Mouse (Mus musculus): Measurements from ENCODE around the gene Cmc1. TPM values are rescaled to one million over a fixed set of nuclear protein-coding genes. Genes with fewer than 3 reads are reported as not detected.

Cmc1 gene
- polyA plus RNA-seq, 1 experiment from 2014 or later: 45.9 TPM

- Histone ChIP-seq H3K36me3 (ENCODE audit: control insufficient read depth, insufficient read depth, low read length) (no peaks in the 10 kb centered on the region), H3K9ac (ENCODE audit: low read depth, low read length) (no peak overlapping the region), H3K27me3 (replicated peaks; ENCODE audit: control insufficient read depth, insufficient read depth, low read length) (no peaks in the 10 kb centered on the region), H3K4me1 (replicated peaks; ENCODE audit: control insufficient read depth, insufficient read depth, low read length) (no peaks in the 10 kb centered on the region), H3K4me2 (no peak overlapping the region), H3K9me3 (ENCODE audit: control insufficient read depth, low read length) (no peaks in the 10 kb centered on the region), H3K27ac (ENCODE audit: low read depth, low read length) (no peak overlapping the region), H3K4me3 (ENCODE audit: low read depth, low read length) (no peak overlapping the region)
- peak; percentile 7 for DNase-seq (ENCODE audit: low spot score)
- WGBS: 94% methylated on average over 2 of the region's 2 CpGs
- ATAC-seq (replicated peaks; ENCODE audit: low FRiP score): no peak
These were observed 49.5 kb downstream of the Cmc1 start for GRCm38 (mm10) chr9:118100484-118100883.

DNA sequence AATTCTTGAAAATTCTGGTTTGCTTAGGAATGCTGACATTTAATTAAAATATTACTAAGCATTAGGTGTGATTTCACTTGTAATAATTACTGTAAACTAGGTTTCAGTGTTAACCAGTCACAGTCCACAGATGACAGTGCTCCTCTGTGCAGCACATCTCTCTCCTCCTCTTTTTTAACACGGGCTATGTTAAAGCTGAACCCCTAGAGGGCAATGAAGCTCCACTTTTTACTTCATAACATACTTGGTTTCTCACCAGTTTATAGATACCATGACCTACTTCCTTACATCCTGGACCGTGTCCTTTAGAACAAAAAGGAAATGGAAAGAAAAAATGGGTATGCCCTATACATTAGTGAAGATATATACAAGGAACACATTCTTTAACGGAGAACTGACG, 50.6 kb downstream of the Cmc1 start:
- Histone ChIP-seq H3K27ac (ENCODE audit: low read depth, low read length) (no peak overlapping the region), H3K27me3 (replicated peaks; ENCODE audit: control insufficient read depth, insufficient read depth, low read length) (no peaks in the 10 kb centered on the region), H3K4me1 (replicated peaks; ENCODE audit: control insufficient read depth, insufficient read depth, low read length) (no peaks in the 10 kb centered on the region), H3K36me3 (ENCODE audit: control insufficient read depth, insufficient read depth, low read length) (no peaks in the 10 kb centered on the region; the same call in 1 of the 2 replicates), H3K4me3 (ENCODE audit: low read depth, low read length) (no peak overlapping the region), H3K9me3 (ENCODE audit: control insufficient read depth, low read length) (no peaks in the 10 kb centered on the region), H3K4me2 (no peak overlapping the region), H3K9ac (ENCODE audit: low read depth, low read length) (no peak overlapping the region)
- no peak for ATAC-seq (replicated peaks; ENCODE audit: low FRiP score)
- no peak for DNase-seq (ENCODE audit: low spot score)
- 56% methylated on average over 4 of the region's 4 CpGs for WGBS

GRCm38 (mm10) chr9:118083834-118084233, 66.1 kb downstream of the Cmc1 start:
- no peak for DNase-seq (ENCODE audit: low spot score)
- H3K27ac ChIP-seq (ENCODE audit: low read depth, low read length): no peak overlapping the region
- H3K27me3 ChIP-seq (replicated peaks; ENCODE audit: control insufficient read depth, insufficient read depth, low read length): no peaks in the 10 kb centered on the region
- H3K4me1 ChIP-seq (replicated peaks; ENCODE audit: control insufficient read depth, insufficient read depth, low read length): no peaks in the 10 kb centered on the region; the same call in 1 of the 2 replicates
- H3K4me2 ChIP-seq: no peak overlapping the region
- WGBS: 87% methylated on average over 4 of the region's 4 CpGs
- H3K9ac ChIP-seq (ENCODE audit: low read depth, low read length): no peak overlapping the region
- H3K36me3 ChIP-seq (ENCODE audit: control insufficient read depth, insufficient read depth, low read length): no peaks in the 10 kb centered on the region
- no peak overlapping the region for H3K4me3 ChIP-seq (ENCODE audit: low read depth, low read length)
- H3K9me3 ChIP-seq (ENCODE audit: control insufficient read depth, low read length): no peaks in the 10 kb centered on the region
- no peak for ATAC-seq (replicated peaks; ENCODE audit: low FRiP score)

DNA sequence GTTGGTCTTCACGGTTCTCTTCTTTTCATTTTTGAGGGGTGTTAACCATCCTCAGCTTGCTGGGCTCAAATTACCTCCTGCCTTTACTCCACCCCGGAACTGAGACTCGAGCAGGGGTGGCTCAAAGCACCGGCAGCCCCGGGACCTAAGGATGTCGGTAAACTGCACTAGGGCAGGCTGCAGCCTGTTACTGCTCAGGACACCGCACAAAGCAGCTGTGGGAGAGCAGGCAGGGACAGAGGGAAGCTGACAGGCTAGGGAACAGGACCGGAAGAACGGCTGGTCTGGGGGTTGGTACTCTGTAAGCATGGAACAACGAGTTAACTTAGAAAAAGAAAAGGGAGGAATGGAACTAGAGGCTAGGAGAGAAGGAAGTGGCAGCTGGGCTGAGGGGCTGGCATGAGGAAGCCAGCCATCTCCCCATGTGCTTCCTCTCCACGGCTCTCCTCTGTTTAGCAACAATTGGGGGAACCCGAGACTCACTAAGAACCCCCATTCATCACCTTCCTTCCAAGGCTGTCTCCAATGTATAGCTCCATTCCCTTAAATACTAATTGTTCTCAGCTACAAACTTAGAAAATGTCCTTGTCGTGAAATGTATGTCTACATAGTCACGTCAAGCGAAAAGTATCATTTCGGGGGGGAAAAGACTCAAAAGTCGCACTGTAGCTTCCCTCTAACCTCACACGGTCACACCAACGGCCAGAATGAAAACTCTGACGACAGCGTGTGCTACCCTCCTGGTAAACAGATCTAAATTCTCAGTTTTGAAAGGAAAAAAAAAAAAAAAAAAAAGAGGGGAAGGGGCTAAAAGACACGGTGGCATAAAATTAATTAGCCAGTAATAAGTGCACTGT, 67.2 kb downstream of the Cmc1 start:
- H3K4me1 ChIP-seq (replicated peaks; ENCODE audit: control insufficient read depth, insufficient read depth, low read length): no peaks in the 10 kb centered on the region; the same call in 1 of the 2 replicates

GRCm38 (mm10) chr9:118073358-118073757, 76.6 kb downstream of the Cmc1 start:
- ATAC-seq (replicated peaks; ENCODE audit: low FRiP score) (no peak), DNase-seq (ENCODE audit: low spot score) (no peak)
- Histone ChIP-seq H3K4me1 (replicated peaks; ENCODE audit: control insufficient read depth, insufficient read depth, low read length) (peaks cover 11% of the 10 kb centered on the region), H3K9me3 (ENCODE audit: control insufficient read depth, low read length) (no peaks in the 10 kb centered on the region), H3K27me3 (replicated peaks; ENCODE audit: control insufficient read depth, insufficient read depth, low read length) (no peaks in the 10 kb centered on the region), H3K4me3 (ENCODE audit: low read depth, low read length) (no peak overlapping the region), H3K36me3 (ENCODE audit: control insufficient read depth, insufficient read depth, low read length) (no peaks in the 10 kb centered on the region), H3K9ac (ENCODE audit: low read depth, low read length) (no peak overlapping the region), H3K27ac (ENCODE audit: low read depth, low read length) (no peak overlapping the region), H3K4me2 (no peak overlapping the region)
- 87% methylated on average over 3 of the region's 3 CpGs for WGBS

More for the DNA sequence above, 67.2 kb downstream of the Cmc1 start:
- Histone ChIP-seq H3K4me2 (peak overlapping the region; percentile 70), H3K9ac (ENCODE audit: low read depth, low read length) (peak overlapping the region; percentile 55), H3K36me3 (ENCODE audit: control insufficient read depth, insufficient read depth, low read length) (no peaks in the 10 kb centered on the region), H3K27ac (ENCODE audit: low read depth, low read length) (no peak overlapping the region), H3K27me3 (replicated peaks; ENCODE audit: control insufficient read depth, insufficient read depth, low read length) (no peaks in the 10 kb centered on the region), H3K4me3 (ENCODE audit: low read depth, low read length) (peak overlapping the region; percentile 39), H3K9me3 (ENCODE audit: control insufficient read depth, low read length) (no peaks in the 10 kb centered on the region)
- ATAC-seq (replicated peaks; ENCODE audit: low FRiP score) (peak; percentile 58), DNase-seq (ENCODE audit: low spot score) (no peak)
- 32% methylated on average over 22 of the region's 22 CpGs for WGBS

GRCm38 (mm10) chr9:118072101-118072500, 77.9 kb downstream of the Cmc1 start:
- no peaks in the 10 kb centered on the region; the same call in 1 of the 2 replicates for H3K36me3 ChIP-seq (ENCODE audit: control insufficient read depth, insufficient read depth, low read length)
- H3K9ac ChIP-seq (ENCODE audit: low read depth, low read length): no peak overlapping the region
- no peaks in the 10 kb centered on the region for H3K27me3 ChIP-seq (replicated peaks; ENCODE audit: control insufficient read depth, insufficient read depth, low read length)
- H3K27ac ChIP-seq (ENCODE audit: low read depth, low read length): no peak overlapping the region
- ATAC-seq (replicated peaks; ENCODE audit: low FRiP score) (peak; percentile 91), DNase-seq (ENCODE audit: low spot score) (no peak)
- H3K4me1 ChIP-seq (replicated peaks; ENCODE audit: control insufficient read depth, insufficient read depth, low read length): peaks cover 11% of the 10 kb centered on the region
- no peak overlapping the region for H3K4me3 ChIP-seq (ENCODE audit: low read depth, low read length)
- peak overlapping the region; percentile 38 for H3K4me2 ChIP-seq
- WGBS: 45% methylated on average over 5 of the region's 5 CpGs
- H3K9me3 ChIP-seq (ENCODE audit: control insufficient read depth, low read length): no peaks in the 10 kb centered on the region

GRCm38 (mm10) chr9:118071337-118071736, 78.6 kb downstream of the Cmc1 start:
- H3K27ac ChIP-seq (ENCODE audit: low read depth, low read length): no peak overlapping the region
- H3K9me3 ChIP-seq (ENCODE audit: control insufficient read depth, low read length): no peaks in the 10 kb centered on the region
- H3K9ac ChIP-seq (ENCODE audit: low read depth, low read length): no peak overlapping the region
- H3K36me3 ChIP-seq (ENCODE audit: control insufficient read depth, insufficient read depth, low read length): no peaks in the 10 kb centered on the region; the same call in 1 of the 2 replicates
- H3K4me3 ChIP-seq (ENCODE audit: low read depth, low read length): no peak overlapping the region
- WGBS: 78% methylated on average over 3 of the region's 3 CpGs
- peaks cover 11% of the 10 kb centered on the region for H3K4me1 ChIP-seq (replicated peaks; ENCODE audit: control insufficient read depth, insufficient read depth, low read length)
- DNase-seq (ENCODE audit: low spot score): no peak
- no peak; the same call in 1 of the 2 replicates for ATAC-seq (replicated peaks; ENCODE audit: low FRiP score)
- H3K4me2 ChIP-seq: no peak overlapping the region
- no peaks in the 10 kb centered on the region for H3K27me3 ChIP-seq (replicated peaks; ENCODE audit: control insufficient read depth, insufficient read depth, low read length)

DNA sequence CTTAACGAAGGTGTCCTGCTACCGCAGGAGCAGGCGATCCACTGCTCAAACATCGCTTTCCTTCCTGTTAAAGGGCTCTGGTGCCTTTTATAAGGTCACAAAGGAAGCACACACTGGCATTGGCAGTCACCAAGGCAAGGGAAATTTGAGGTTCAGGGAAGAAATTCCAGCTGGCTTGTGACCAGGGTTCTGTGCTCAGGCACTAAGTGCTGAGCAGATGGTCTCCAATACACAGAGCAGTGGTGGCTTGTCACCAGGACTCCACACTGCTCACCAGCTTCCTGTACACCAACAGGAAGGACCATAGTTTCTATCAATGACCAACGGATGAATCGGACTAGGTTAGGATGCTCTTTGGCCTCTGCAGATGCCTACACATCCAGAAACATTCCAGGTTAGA, 79.5 kb downstream of the Cmc1 start:
- Histone ChIP-seq H3K4me1 (replicated peaks; ENCODE audit: control insufficient read depth, insufficient read depth, low read length) (peaks cover 11% of the 10 kb centered on the region), H3K9ac (ENCODE audit: low read depth, low read length) (no peak overlapping the region), H3K27ac (ENCODE audit: low read depth, low read length) (no peak overlapping the region), H3K4me3 (ENCODE audit: low read depth, low read length) (no peak overlapping the region), H3K36me3 (ENCODE audit: control insufficient read depth, insufficient read depth, low read length) (no peaks in the 10 kb centered on the region; the same call in 1 of the 2 replicates), H3K4me2 (no peak overlapping the region), H3K27me3 (replicated peaks; ENCODE audit: control insufficient read depth, insufficient read depth, low read length) (no peaks in the 10 kb centered on the region), H3K9me3 (ENCODE audit: control insufficient read depth, low read length) (no peaks in the 10 kb centered on the region)
- ATAC-seq (replicated peaks; ENCODE audit: low FRiP score) (no peak), DNase-seq (ENCODE audit: low spot score) (no peak)
- 91% methylated on average over 6 of the region's 6 CpGs for WGBS

- Histone ChIP-seq H3K4me1 (replicated peaks; ENCODE audit: control insufficient read depth, insufficient read depth, low read length) (no peaks in the 10 kb centered on the region), H3K9me3 (ENCODE audit: control insufficient read depth, low read length) (no peaks in the 10 kb centered on the region), H3K4me3 (ENCODE audit: low read depth, low read length) (no peak overlapping the region), H3K9ac (ENCODE audit: low read depth, low read length) (no peak overlapping the region), H3K27ac (ENCODE audit: low read depth, low read length) (no peak overlapping the region), H3K4me2 (no peak overlapping the region), H3K36me3 (ENCODE audit: control insufficient read depth, insufficient read depth, low read length) (peaks cover 10% of the 10 kb centered on the region), H3K27me3 (replicated peaks; ENCODE audit: control insufficient read depth, insufficient read depth, low read length) (no peaks in the 10 kb centered on the region)
- WGBS: 90% methylated on average over 3 of the region's 3 CpGs
- no peak for ATAC-seq (replicated peaks; ENCODE audit: low FRiP score)
- DNase-seq (ENCODE audit: low spot score): no peak
These were observed 90.9 kb downstream of the Cmc1 start for GRCm38 (mm10) chr9:118059101-118059500.
